Mouse (Mus musculus) embryonic stem cell, embryonic (primary cell): ENCODE results near the gene Ccdc158.

Experiments
- CTCF ChIA-PET, 4 experiments: fragments of 300-600 bp in 2 of 4; fragments of 350-600 bp in 2 of 4; sonication (Branson Sonifier 250); formaldehyde crosslinking; loops; one replicate each; lab custom pipeline; 2022; ENCODE audit warnings: inconsistent platforms in 2 of 4; lab: Charles Lee
- POLR2A ChIA-PET, 4 experiments: fragments of 300-600 bp in 2 of 4; fragments of 350-600 bp in 2 of 4; sonication (Branson Sonifier 250); formaldehyde crosslinking; loops; one replicate each; lab custom pipeline; 2022; ENCODE audit warnings: antibody characterized with exemption in 4 of 4, inconsistent platforms in 1 of 4; lab: Charles Lee

Ccdc158 gene

GRCm38 (mm10) chr5:92571232-92571631 is 103.8 kb downstream of the Ccdc158 start:
- POLR2A ChIA-PET, result interaction anchor here in 1 of 4 experiments (0.7 to 1.0 kb wide), 2 partner anchors 10 to 184 kb away, joined by 3 read pairs; no protein-coding TSS in a partner anchor
- CTCF ChIA-PET, result interaction anchor here in 2 of 4 experiments (0.7 to 1.1 kb wide), 2 partner anchors 12 to 85 kb away, joined by 3 to 4 read pairs; no protein-coding TSS in a partner anchor

- POLR2A ChIA-PET, result no interaction called here
- CTCF ChIA-PET, result no interaction called here
Observed at GRCm38 (mm10) chr5:92562002-92562401, 113.1 kb downstream of the Ccdc158 start.

- ChIA-PET POLR2A (no interaction called here), CTCF (interaction anchor here in 1 of 4 experiments (0.6 kb wide), 1 partner anchor 178 kb away, joined by 3 read pairs; no protein-coding TSS in a partner anchor)
Observed at GRCm38 (mm10) chr5:92560201-92560600, 114.9 kb downstream of the Ccdc158 start.
